Mouse (Mus musculus): ENCODE measurements around the gene Gm9887.
"Not testable (repeated sequence)": the region's sequence is repeated elsewhere in the genome, so short reads cannot be mapped to it uniquely, and the experiment has no call there.

The Gm9887 gene

DNA sequence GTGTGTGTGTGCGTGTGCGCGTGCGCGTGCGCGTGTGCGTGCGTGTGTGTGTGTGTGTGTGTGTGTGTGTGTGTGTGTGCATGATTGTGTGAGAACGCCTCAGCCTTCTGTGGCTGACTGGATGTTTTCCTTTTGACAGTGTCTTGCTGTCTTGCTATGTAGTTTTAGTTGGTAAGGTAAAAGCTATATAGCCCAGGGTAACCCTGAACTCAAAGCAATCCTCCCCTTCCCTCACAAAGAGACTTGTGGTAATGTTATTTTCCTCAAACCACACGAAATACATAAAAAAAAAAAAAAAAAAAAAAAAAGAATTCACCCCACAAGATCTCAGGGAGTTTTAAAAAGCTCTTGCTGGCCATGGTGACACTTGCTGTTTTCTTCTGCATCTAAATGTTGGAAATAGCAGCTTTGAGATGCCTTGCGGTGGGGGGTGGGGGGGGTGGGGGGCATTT, 14.0 kb upstream of the Gm9887 start:
- CTCF ChIA-PET, result interaction anchor here (0.6 to 2.0 kb wide), 5 partner anchors 11 to 225 kb away, joined by 3 to 14 read pairs (median 10); no protein-coding TSS in a partner anchor

DNA sequence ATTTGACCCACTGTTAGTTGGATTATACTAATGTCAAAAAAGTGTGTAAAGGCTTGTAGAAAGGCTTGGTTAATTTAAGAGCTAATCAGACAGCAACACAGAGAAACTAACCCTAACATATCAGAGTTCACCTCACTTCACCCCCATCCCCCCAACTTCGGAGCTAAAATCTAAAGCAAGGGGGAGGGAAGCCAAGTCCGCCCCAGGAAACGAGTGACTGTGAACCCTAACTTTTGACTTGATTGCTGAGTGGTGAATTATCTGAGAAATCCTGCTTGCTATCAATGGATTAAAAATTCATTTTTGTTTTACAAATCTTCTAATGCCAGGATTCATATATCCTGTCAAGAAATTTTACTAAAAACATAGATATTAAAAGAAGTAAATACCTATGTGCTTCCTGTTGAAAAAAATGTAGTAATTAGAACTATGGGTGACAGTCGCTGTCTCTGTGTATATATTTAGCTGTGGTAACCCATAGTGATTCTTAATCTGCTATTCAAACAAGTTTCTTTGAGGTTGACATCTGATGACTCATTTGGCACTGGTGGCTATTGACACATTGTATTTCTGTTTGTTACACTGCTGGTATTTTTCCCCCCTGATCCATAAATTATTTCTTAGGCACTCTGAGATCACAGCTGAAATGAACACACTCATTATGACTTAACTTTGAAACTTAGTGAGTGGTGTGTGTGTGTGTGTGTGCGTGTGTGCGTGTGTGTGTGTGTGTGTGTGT, 13.5 kb upstream of the Gm9887 start:
- CTCF ChIA-PET, result interaction anchor here (0.6 to 2.0 kb wide), 6 partner anchors 9 to 89 kb away, joined by 3 to 14 read pairs (median 10); no protein-coding TSS in a partner anchor

DNA sequence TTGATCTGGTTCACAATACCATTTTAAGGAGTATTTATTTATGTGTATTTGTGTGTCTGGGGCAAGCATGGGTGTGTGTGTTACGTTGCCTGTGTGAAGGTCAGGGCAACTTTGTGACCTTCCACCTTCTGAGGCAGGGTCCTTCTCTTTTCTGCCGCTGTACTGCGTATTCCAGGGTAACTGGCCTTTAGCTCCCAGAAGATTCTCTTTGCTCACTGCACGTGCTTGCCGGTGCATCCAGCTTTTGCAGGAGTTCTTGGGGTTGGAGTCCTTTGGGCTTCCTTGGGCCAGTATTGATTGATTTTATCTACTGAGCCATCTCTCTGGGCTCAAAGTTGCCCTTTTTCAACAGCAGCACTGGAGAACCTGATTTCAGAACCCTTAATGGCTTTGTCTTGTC, 12.3 kb upstream of the Gm9887 start:
- CTCF ChIA-PET, result no interaction called here

DNA sequence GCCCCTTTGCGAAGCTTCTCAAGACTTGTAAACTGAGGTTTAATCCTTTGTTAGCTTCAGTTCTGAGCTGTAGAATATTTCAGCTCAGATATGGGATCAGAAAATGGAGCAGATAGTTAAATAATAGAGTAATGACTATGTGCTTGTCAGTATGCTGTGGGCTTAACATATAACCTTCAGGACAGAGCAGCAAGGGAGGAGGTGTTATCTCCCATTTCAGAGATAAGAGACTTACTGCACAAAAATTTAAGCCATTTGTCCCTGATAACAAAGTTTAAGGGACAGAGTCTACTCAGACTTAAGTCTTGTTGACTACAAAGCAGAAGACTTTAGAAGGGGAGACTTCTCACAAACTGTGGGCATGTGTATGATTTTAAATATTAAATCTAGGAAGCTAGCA, 10.6 kb upstream of the Gm9887 start:
- CTCF ChIA-PET, result no interaction called here

DNA sequence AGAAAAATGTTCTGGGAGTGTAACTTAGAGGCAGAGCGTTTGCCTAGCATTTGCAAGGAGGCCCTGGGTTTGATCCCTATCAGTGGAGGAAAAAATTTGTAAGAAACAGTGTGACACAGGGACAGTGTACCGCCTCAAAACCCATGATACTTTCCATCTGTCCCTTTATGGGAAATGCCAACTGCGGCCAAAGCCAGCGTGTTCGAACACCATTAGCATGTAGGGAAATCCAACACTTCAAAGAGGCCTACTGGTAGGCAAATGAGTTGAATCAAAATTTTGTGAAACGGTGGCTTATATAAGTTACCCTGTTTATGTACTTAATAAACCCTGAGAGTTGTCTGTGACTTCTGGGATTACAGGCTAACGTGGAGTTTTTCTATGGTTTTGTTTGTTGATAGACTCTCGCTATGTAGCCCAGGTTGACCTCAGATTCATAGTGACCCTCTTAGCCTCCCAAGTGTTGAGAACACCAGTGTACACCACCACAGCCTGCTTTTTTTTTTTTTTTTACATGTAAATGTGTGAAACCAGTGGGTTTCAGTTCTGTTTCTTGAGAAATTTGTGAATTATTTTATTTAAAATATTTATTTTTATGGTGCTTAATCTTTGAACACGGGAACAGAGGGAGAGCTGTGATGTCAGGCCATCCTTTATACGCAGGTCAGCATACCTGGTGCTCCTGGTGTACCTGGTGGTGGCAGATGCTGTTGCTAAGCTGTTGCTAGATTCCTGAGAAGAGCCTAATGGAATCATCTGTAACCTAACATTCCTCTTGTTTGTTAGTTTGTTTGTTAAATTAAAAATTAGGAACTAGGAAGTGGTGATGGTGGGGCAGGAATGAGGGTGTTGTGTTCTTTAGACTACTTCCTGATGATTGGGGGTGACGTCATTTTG, 6.5 kb upstream of the Gm9887 start:
- CTCF ChIA-PET, result no interaction called here

DNA sequence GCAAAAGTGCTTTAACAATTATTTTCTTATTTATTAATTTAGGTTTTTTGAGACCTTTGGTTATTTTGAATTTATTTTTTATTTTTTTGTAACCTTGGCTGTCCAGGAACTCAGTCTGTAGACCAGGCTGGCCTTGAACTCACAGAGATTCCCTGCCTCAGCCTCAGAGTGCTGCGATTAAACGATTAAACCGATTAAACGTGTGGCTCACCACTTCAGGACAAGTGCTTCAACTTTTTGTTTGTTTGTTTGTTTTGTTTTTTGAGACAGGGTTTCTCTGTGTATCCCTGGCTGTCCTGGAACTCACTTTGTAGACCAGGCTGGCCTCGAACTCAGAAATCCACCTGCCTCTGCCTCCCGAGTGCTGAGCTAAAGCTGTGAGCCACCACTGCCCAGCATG, 5.4 kb upstream of the Gm9887 start:
- CTCF ChIA-PET, result not testable (repeated sequence)

DNA sequence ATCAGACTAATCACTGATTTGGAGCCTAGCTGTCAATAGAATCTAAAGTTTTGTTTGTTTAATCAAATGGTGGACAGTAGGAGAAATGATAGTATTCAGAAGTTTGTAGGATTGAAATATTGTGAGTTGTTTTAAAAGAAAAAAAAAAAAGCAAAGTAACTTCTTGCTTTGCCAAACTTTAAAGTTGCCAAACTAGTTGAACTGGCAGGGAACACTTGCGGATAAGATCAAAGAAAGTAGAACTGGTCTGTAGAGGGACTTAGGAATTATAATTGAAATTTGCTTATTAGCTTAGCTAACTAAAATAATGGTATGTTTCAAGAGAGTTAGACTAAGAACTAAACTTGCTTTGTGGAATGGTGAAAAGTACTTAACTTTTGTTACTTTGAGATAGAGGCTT, 4.9 kb upstream of the Gm9887 start:
- CTCF ChIA-PET, result interaction anchor here (0.7 kb wide), 3 partner anchors 8 to 614 kb away, joined by 3 to 5 read pairs (median 4); no protein-coding TSS in a partner anchor

DNA sequence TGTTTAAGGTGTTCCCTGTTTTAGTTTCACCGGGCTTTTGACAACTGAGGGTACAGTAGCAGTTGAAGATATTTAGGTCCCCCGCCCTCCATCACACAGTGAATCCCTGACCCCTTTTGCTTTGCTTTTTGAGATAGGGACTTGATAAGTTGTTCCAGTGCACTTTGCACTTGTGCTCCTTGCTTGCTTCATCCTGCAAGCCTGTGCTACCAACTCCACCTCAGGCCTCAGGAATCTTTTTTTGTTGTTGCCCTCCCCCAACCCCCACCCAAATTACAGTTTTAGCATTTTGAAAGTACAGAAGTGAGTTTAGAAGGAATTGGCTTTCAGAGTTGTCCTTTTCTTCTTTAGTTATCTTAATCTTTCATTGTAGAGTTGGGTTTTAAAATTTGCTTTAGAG, 3.9 kb upstream of the Gm9887 start:
- CTCF ChIA-PET, result no interaction called here

DNA sequence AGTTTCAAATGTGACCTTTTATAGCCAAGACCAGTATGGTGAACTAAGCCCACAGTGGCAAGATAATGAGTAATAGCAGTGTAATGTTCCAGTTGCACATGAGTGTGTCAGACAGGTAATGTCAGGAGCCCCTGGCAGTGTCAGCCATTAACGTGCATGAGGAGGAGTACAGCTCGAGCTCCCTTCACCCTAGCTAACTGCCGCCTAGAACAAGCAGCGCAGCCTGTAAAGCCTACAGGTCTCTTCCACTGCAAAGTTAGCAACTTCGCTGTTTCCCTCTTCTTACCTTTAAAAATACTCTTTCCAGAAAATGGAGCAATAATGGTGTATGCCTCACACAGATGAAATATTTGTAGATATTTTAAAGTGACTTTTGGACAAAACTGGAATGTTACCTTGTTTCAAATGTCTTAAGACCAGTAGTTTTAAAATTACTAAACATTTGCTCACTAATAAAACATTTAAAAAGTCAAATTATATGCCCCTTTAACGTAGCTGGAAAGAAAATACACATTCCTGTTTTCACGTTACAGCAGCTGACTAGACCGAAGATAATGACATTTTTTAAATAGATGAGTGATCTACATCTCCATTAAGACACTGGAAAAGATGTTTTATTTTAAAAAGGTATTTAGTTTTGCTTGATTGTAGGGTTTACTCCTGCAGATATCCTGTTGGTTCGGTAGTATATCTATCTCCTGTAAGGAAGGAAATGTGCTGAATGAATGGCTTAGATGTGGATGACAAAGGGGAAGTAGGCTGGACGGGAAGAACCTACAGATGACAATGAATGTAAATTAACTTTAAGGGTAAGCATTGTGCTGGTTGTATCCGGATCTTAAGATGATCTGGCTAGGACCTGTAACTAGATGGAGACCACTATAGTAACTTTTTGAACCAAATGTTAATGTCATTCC, 1.9 kb upstream of the Gm9887 start:
- CTCF ChIA-PET, result interaction anchor here (0.7 kb wide), 1 partner anchor 142 kb away, joined by 10 read pairs; no protein-coding TSS in a partner anchor

DNA sequence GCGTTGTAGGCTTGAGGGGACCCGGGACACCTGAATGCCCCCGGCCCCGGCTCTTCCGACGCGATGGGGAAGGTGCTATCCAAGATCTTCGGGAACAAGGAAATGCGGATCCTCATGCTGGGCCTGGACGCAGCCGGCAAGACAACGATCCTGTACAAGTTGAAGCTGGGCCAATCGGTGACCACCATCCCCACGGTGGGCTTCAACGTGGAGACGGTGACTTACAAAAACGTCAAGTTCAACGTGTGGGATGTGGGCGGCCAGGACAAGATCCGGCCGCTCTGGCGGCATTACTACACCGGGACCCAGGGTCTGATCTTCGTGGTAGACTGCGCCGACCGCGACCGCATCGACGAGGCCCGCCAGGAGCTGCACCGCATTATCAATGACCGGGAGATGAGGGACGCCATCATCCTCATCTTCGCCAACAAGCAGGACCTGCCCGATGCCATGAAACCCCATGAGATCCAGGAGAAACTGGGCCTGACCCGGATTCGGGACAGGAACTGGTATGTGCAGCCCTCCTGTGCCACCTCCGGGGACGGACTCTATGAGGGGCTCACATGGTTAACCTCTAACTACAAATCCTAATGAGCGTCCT, 573 bp upstream of the Gm9887 start:
- CTCF ChIA-PET, result no interaction called here

DNA sequence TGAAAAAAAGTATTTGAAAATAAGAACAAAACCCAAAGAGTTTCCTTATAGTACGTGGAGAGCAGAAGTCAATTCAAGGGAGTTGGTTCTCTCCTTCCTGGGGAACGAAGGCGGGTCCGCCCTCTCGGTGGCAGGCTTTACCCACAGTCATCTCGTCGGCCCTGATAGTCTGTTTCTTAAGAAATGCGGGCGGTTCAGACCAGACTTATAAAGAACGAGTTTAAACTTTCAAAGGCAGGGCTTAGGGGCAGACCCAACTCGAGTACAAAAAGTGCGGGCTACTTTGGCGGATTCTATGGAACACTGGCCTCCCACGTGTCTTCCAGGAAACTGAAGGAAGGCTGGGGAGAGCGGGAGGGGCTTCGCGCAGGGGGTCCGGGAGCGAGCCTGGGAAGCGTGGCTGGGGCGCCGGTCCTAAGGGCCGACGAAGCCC, 821 bp downstream of the Gm9887 start:
- CTCF ChIA-PET, result no interaction called here

DNA sequence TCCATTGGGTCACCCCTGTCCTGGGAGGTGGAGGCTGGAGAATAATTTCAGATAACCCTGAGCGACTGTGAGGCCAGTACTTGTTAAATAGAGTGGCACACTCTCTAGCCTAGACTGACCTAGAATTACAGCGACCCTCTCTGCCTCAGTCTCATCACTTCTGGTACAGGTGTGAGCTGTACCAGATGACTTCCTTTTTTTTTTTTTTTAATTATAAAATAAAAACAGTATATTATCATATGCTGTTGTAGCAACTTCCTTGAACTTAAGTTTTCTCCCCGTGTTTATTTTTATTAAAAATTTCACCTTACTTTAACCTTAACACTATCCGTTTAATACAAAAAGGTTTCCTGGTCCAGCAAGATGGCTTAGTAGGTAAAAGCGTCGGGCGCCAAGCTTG, 1.3 kb downstream of the Gm9887 start:
- CTCF ChIA-PET, result interaction anchor here (0.6 kb wide), 1 partner anchor 132 kb away, joined by 3 read pairs; no protein-coding TSS in a partner anchor

DNA sequence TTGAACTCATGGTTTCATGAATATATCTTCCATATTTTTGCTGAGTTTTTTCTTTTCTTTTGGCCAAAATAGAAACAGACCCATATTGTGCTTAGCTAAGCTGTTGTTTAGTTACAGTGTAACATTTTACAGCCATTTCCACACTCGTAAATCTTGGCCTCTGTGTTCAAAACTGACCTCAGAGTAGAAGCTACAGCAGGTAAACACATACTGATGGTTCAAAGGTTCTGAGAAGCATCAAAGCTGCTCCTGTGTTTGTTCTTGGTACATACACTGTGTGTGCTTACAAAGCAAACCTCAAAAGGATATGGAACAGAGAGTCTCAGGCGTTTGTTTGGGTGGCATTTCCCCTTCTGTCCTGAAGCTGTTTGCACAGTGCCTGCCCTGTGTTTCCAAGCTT, 4.7 kb downstream of the Gm9887 start:
- CTCF ChIA-PET, result interaction anchor here (0.6 to 0.7 kb wide), 2 partner anchors 204 to 322 kb away, joined by 4 to 5 read pairs; no protein-coding TSS in a partner anchor

DNA sequence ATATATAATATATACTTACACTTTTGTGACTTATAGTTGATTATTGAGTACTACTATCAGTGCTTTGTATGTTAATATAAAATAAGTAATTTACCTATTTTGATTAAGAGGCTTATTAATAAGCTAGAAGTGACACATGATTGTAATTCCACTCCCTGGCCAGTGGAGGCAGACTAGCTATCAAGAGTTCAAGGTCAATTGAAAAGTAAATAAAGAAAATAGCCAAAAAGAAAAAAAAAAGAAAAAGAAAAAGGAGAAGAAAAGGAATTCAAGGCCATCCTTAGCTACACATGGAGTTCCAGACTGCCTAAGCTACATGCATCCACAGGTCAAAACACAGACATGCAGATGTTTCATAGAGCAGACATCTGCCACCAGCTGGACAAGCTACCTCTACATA, 5.8 kb downstream of the Gm9887 start:
- CTCF ChIA-PET, result interaction anchor here (0.6 to 1.0 kb wide), 3 partner anchors 48 to 211 kb away, joined by 3 to 4 read pairs (median 3); no protein-coding TSS in a partner anchor

DNA sequence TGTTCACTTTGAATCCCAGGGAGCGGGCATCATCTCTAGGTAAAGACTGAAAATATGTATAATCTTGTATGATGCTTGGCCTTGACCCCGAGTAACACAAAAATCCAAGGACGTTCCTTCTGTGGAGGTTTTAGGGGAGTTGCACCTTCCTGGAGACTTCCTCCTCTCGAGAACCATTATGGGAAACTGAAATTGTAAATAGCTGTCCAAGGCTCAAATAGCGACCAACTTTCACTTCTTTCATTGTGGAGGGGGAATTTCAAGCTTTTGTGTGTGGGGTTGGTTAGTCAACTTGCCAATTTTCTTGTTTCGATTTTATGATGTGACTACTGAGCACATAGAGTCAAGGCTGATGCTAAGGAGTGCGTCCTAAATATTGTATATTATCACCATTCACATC, 6.5 kb downstream of the Gm9887 start:
- CTCF ChIA-PET, result interaction anchor here (0.6 to 1.0 kb wide), 3 partner anchors 47 to 363 kb away, joined by 3 to 9 read pairs (median 3); no protein-coding TSS in a partner anchor

DNA sequence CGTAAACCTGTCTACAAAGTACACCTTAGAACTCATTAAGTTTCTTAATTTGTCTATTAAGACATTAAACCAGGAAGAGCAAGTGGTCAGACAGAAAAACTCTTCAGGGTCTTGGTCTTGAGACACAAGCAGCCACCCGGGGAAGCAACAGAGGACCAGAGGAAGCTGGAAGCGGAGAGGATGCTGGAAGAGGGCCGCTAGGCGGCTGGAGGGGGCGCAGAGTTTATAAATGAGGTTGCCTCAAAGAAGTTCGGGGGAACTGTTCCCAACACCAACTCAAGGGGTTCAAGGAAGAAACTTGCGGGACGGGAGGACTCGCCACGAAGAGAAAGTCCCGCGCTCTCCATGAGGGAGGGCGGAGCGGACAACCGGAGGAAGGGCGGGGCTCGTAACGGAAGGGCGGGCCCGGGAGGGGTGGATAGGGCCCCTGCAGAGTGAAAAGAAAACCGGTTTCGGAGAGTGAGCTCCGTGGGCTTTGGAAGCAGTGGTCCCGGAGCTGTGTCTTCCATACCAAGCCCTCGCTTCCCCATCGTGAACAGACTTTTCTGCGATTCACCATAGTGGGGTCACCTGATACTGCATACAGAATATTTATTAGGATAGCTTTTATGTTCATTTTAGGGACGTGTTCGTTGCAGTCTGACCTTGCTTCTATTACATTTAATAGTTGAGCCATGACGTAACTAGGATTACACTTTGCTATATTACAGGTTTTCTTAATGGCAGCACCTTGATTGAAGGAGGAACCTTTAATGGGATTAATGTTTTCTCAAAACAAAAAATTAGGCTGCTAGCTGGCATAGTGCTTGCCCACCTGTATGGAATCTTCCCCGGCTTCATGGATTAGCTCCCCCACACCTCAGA, 8.1 kb downstream of the Gm9887 start:
- CTCF ChIA-PET, result interaction anchor here (0.5 to 0.6 kb wide), 2 partner anchors 137 to 716 kb away, joined by 4 to 7 read pairs; no protein-coding TSS in a partner anchor

DNA sequence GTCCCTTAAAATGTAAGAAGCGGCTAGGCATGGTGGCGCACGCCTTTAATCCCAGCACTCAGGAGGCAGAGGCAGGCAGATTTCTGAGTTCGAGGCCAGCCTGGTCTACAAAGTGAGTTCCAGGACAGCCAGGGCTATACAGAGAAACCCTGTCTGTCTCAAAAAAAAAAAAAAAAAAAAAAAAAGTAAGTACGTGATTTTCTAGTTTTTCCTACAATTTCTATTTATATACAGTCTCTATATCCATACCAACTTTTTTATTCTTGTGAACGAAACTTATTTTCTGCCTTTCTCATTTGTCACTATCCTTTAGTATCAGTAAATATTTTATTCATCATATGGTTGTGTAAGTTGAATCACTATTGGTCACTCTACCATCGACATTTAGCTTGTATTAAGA, 9.1 kb downstream of the Gm9887 start:
- CTCF ChIA-PET, result interaction anchor here (0.7 kb wide), 1 partner anchor 18 kb away, joined by 3 read pairs; no protein-coding TSS in a partner anchor

DNA sequence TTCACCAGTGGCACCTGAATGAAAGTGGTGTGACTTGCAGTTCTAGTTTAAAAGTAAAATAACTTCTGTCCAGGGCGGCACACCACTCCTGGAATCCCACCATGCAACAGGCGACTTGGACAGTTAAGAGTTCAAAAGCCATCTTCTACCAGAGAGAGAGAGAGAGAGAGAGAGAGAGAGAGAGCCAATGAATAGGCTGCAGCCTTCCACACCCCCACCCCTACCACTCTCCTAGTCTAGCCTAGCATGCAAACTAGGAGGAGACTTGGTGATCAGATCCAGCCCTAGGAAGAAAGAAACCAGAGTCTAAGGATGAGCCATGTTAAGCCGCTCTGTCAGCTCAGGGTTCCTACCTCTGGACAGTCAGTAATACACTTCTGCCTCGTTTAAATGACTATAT, 9.9 kb downstream of the Gm9887 start:
- CTCF ChIA-PET, result no interaction called here

DNA sequence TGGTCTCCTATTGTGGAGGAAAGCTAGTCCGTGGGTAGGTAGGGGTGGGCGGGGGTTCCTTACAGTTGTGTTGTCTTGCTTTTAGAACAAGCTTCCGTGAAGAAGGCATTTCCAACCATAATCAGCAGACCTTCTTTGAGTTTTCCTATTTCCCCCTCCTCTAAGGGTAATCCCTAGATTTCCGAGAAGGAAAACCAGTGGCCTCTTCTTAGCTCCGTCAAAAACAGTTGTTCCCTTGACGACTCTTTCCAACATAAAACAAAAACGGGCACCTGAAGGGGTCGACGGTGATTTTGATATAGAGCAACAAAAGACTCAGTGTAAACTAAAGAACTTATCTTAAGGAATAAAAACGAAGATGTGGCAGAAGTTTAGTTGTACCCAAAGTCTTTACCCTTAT, 10.3 kb downstream of the Gm9887 start:
- CTCF ChIA-PET, result interaction anchor here (0.5 kb wide), 1 partner anchor 24 kb away, joined by 13 read pairs; no protein-coding TSS in a partner anchor
